Mouse (Mus musculus) heart, adult 2 months (tissue): ENCODE measurements around the gene Ctbs. TPM values are rescaled to one million over a fixed set of nuclear protein-coding genes. Genes with fewer than 3 reads are reported as not detected.

ENCODE experiments used
- DNase-seq, 2 experiments: peaks; one replicate each; pipeline ENCODE4 v3.0.0; 2021
- H3K27ac ChIP-seq: fragments of 200-600 bp; 2 replicates; pipeline ENCODE4 v1.8.1; 2022
- H3K27me3 ChIP-seq: fragments of 200-500 bp; 2 replicates; pipeline ENCODE4 v1.6.1; 2012; ENCODE audit warnings: mild to moderate bottlenecking, low read length, inconsistent platforms, mixed read lengths; ENCODE audit not compliant: control insufficient read depth, insufficient read depth
- H3K36me3 ChIP-seq: fragments of 200-500 bp; 2 replicates; pipeline ENCODE4 v1.6.1; 2012; ENCODE audit warnings: low read length, inconsistent platforms; ENCODE audit not compliant: control insufficient read depth, insufficient read depth
- H3K4me1 ChIP-seq: fragments of 200-500 bp; 2 replicates; pipeline ENCODE4 v1.6.1; 2011; ENCODE audit warnings: low read length; ENCODE audit not compliant: control insufficient read depth, insufficient read depth
- H3K4me3 ChIP-seq: fragments of 200-600 bp; 2 replicates; pipeline ENCODE4 v1.8.1; 2022
- H3K79me2 ChIP-seq: fragments of 200-500 bp; replicated peaks from 2 replicates; pipeline ENCODE4 v1.6.1; 2012; ENCODE audit warnings: mild to moderate bottlenecking, inconsistent platforms, low read length, moderate library complexity, mixed read lengths; ENCODE audit not compliant: control insufficient read depth, insufficient read depth
- H3K9ac ChIP-seq: fragments of 200-500 bp; 2 replicates; pipeline ENCODE4 v1.6.1; 2012; ENCODE audit warnings: low read depth, mild to moderate bottlenecking, control low read depth, inconsistent platforms, low read length, mixed read lengths
- CTCF ChIP-seq: fragments of 200-600 bp; IDR thresholded peaks from 2 replicates; pipeline ENCODE4 v1.8.1; 2022; ENCODE audit warnings: antibody characterized with exemption, mild to moderate bottlenecking, moderate library complexity
- EP300 ChIP-seq: fragments of 200-500 bp; IDR thresholded peaks from 2 replicates; pipeline ENCODE4 v1.6.1; 2011; ENCODE audit warnings: low read depth, low read length, control low read depth; ENCODE audit not compliant: insufficient read depth
- POLR2A ChIP-seq: fragments of 200-500 bp; IDR thresholded peaks from 2 replicates; pipeline ENCODE4 v1.6.1; 2011; ENCODE audit warnings: mild to moderate bottlenecking, low read depth, low read length, control low read depth; ENCODE audit not compliant: insufficient read depth
- WGBS: fragments of 180-500 bp; shearing (Covaris S2); methylation state at CpG from one replicate; pipeline ENCODE4 v1.1.7; 2018; 5-methylcytosine and 5-hydroxymethylcytosine counted together
- intact Hi-C: fragments of 180-260 bp; cut with DNase I; formaldehyde crosslinking; loops from one replicate; pipeline ENCODE4 v1.15.1; 2025
- polyA plus RNA-seq: library from polyadenylated mRNA; depleted of rRNA; stranded (reverse); fragments of >200 nt; gene quantifications from 2 replicates; pipeline ENCODE4 v1.2.3, GENCODE M21; 2012
- total RNA-seq, 2 experiments: library from RNA; stranded (reverse); gene quantifications; 2 replicates each; pipeline ENCODE4 v1.2.3; 2021

Gene Ctbs
- total and polyA plus RNA-seq, 3 experiments: 1.7 to 3.7 (median 3.2) TPM

DNA sequence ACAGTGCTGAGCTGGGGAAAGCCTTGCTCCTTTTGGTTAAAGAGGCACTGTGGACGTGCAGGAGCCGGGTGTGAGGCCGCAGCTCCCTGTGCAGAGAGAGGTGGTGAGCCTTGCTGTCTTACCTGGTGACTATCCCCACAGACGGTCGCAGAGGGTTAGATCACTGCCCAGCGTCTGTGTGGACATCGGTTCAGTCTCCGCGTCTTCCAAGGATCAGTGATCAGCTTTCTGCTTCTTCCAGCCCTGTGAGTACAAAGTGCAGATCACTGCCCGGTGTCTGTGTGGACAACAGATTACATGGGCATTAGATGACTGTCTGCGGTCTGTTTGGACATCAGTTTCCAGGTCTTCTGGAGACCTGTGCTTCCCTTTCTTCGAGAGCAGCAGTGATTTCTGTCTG lies 35.0 kb upstream of the Ctbs start:
- 0 out of 2 replicates have a peak, but pooled peaks cover 2% of the 10 kb centered on the region for H3K79me2 ChIP-seq
- no peak overlapping the region for H3K27ac ChIP-seq
- H3K9ac ChIP-seq: no peak overlapping the region
- H3K27me3 ChIP-seq: no peaks in the 10 kb centered on the region
- no peaks in the 10 kb centered on the region for H3K36me3 ChIP-seq
- no peak for DNase-seq
- no peak for TF ChIP-seq POLR2A
- no peak for TF ChIP-seq EP300
- TF ChIP-seq CTCF: no peak
- WGBS: 95% methylated on average over 12 of the region's 12 CpGs
- no peak overlapping the region for H3K4me3 ChIP-seq
- intact Hi-C loops: no loop called here
- H3K4me1 ChIP-seq: no peaks in the 10 kb centered on the region

DNA sequence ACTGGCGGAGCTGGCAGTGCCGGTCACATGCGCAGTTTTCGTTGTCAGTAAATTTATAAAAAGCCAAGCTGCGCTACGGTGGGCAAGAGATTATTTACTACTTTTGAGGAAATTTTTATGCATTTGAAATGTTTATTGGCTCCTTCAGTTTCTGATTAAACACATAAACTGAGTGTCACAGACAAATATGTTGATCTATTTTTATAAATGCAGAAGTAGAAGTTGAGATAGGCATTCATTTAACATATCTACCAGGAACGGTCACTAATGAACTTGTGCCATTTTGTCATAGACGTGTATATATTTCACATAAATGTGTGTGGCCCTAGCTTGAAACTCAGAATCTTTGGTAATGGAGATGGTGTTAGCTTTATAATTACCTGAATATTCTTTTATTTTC lies 31.7 kb upstream of the Ctbs start:
- intact Hi-C loops: no loop called here
- no peak for DNase-seq
- 95% methylated on average over 8 of the region's 8 CpGs for WGBS
- no peak overlapping the region for H3K9ac ChIP-seq
- H3K27ac ChIP-seq: no peak overlapping the region
- H3K4me3 ChIP-seq: no peak overlapping the region
- TF ChIP-seq POLR2A (no peak), CTCF (no peak), EP300 (no peak)
- H3K4me1 ChIP-seq: no peaks in the 10 kb centered on the region
- H3K27me3 ChIP-seq: no peaks in the 10 kb centered on the region
- H3K36me3 ChIP-seq: no peaks in the 10 kb centered on the region
- no peaks in the 10 kb centered on the region for H3K79me2 ChIP-seq

DNA sequence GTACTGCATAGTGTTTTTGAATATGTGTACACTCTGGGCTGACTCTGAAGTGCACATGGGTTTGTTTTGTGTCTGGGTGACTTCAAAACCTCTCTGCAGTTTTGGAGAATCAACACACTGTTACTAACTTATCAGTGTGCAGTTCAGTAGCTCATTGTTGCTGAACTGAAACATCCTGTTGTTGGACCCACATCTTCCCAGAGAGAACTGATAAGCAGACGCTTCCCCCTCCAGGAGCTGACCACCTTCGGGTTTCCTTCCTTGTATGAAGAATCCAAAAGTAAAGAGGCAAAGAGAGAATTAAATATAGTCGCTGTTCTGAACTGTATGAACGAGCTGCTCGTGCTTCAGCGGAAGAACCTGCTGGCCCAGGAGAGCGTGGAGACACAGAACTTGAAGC lies 30.7 kb upstream of the Ctbs start:
- Histone ChIP-seq H3K4me3 (no peak overlapping the region), H3K4me1 (no peaks in the 10 kb centered on the region), H3K27me3 (no peaks in the 10 kb centered on the region), H3K27ac (no peak overlapping the region), H3K79me2 (no peaks in the 10 kb centered on the region), H3K36me3 (no peaks in the 10 kb centered on the region), H3K9ac (no peak overlapping the region)
- 41% methylated on average over 7 of the region's 7 CpGs for WGBS
- intact Hi-C loops: no loop called here
- no peak for DNase-seq
- no peak for TF ChIP-seq POLR2A
- no peak for TF ChIP-seq EP300
- no peak for TF ChIP-seq CTCF

DNA sequence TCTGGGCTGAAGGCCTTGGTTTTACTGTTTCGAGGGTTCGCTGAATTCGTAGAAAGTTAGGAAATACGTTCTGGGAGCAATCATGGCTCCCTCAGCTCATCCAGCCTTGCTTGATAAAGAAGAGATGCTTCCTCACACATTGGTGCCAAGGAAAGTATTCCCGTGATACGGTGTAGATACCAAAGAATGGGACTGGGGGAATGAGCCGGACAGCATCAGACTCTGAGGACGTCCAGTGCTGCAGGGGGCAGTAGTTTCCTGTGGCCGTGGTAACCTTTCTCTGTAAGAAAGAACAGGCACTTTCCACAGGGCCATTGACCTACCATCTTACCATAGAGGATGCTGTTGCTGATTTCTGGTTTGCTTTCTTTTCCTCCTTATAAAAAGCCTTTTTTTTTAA lies 30.1 kb upstream of the Ctbs start:
- no peaks in the 10 kb centered on the region for H3K27me3 ChIP-seq
- no peak overlapping the region for H3K27ac ChIP-seq
- TF ChIP-seq POLR2A (no peak), CTCF (no peak), EP300 (no peak)

DNA sequence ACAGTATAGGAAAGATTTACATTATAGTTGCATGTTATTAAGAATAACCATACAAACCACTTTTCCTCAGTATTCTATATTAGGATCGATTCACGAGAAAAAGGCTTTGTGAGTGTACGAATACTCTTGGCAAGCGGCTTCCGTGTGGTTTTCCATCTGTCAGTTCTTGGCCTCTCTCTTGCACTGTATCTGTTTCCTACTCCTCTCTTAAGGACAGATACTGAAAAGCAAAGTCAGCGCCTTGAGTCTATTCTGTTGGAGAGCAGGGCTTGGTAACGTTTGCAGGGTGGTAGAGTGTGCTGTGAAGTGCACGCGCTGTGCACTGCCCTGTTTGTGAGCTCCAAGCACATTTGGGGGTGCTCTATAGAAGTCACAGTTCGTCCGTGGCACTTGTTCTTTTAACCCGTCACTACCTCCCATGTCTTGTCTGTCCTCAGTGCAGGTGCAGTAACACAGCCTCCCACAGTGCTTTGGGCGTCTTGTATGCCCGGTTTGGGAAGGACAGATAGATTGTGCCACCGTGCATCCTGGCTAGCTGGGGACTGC lies 29.5 kb upstream of the Ctbs start:
- Histone ChIP-seq H3K4me1 (no peaks in the 10 kb centered on the region), H3K9ac (no peak overlapping the region), H3K79me2 (no peaks in the 10 kb centered on the region), H3K27ac (no peak overlapping the region), H3K4me3 (no peak overlapping the region), H3K27me3 (no peaks in the 10 kb centered on the region), H3K36me3 (no peaks in the 10 kb centered on the region)
- intact Hi-C loops: no loop called here
- 81% methylated on average over 15 of the region's 15 CpGs for WGBS
- TF ChIP-seq EP300: no peak
- no peak for TF ChIP-seq POLR2A
- TF ChIP-seq CTCF: no peak
- DNase-seq: no peak

More for the DNA sequence above, 30.1 kb upstream of the Ctbs start:
- no peak for DNase-seq
- 73% methylated on average over 9 of the region's 9 CpGs for WGBS
- intact Hi-C loops: no loop called here
- Histone ChIP-seq H3K9ac (no peak overlapping the region), H3K4me3 (no peak overlapping the region), H3K79me2 (no peaks in the 10 kb centered on the region), H3K4me1 (no peaks in the 10 kb centered on the region), H3K36me3 (no peaks in the 10 kb centered on the region)

DNA sequence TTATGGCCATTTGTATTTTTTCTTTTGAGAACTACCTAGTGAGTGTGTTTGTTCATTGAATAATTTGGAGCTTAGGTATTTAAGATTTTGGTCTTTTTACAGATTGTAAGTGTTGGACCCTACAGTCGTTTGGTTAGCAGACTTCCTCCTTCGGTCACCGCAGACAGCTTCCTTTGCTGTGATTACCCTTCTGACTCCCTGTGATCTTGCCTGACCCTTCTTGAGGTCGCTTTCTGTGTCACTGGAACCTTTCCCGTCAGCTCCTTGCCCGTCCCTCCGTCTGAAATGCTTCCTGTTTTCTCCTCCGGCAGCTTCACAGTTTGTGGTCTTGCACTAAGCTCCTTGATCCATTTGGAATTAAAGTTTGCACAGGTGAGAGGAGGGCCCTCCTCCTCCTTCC lies 27.8 kb upstream of the Ctbs start:
- no peaks in the 10 kb centered on the region for H3K27me3 ChIP-seq
- no peaks in the 10 kb centered on the region for H3K36me3 ChIP-seq
- H3K79me2 ChIP-seq: no peaks in the 10 kb centered on the region
- H3K27ac ChIP-seq: no peak overlapping the region
- no peak overlapping the region for H3K4me3 ChIP-seq
- DNase-seq: no peak
- 28% methylated on average over 8 of the region's 8 CpGs for WGBS
- H3K4me1 ChIP-seq: no peaks in the 10 kb centered on the region
- TF ChIP-seq CTCF: no peak
- TF ChIP-seq POLR2A: no peak
- no peak for TF ChIP-seq EP300
- intact Hi-C loops: no loop called here
- H3K9ac ChIP-seq: no peak overlapping the region
